Mouse (Mus musculus): ENCODE results near the gene Barhl1. TPM values are rescaled to one million over a fixed set of nuclear protein-coding genes. Genes with fewer than 3 reads are reported as not detected.

Barhl1 gene
- total and polyA plus RNA-seq, 3 experiments: 0.07 to 0.11 TPM; not detected in 1

DNA sequence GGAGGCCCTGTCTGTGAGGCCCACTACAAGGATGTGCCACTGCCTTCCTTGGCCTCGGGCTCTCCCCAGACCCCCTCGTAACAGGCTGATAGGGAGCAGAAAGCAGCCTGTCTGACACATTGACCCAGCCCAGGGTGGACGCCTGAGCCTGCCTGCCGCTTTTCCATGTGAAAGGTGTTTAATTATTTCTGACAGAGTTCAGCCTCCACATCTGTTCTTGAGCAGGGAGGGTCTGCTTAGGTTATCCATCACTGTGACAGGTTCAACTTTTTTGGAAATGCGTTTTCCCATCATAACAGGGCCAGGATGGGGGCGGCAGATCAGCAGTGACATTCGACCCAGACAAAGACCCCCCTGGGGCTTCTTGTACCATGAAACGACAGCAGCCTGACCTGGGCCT lies 36.5 kb upstream of the Barhl1 start:
- TF ChIP-seq POLR2AphosphoS5 (IDR thresholded peaks at IDR 0.05; ENCODE audit: insufficient replicate concordance, low read depth, low read length) (no peak), CTCF (IDR thresholded peaks at IDR 0.05; ENCODE audit: low read depth, low read length) (no peak), GATA1 (IDR thresholded peaks at IDR 0.05; ENCODE audit: borderline replicate concordance, low read length) (no peak), GATA2 (IDR thresholded peaks at IDR 0.05; ENCODE audit: borderline replicate concordance, low read depth, low read length) (no peak), TAL1 (conservative IDR thresholded peaks at IDR 0.05; ENCODE audit: low read depth, low read length) (no peak)
- DNase-seq (ENCODE audit: low spot score): no peak
- H3K36me3 ChIP-seq (replicated peaks): no peaks in the 10 kb centered on the region
- no peak for ATAC-seq (ENCODE audit: extremely low read depth, insufficient number of reproducible peaks, low FRiP score, poor library complexity, severe bottlenecking)
- no peak overlapping the region for H3K4me3 ChIP-seq (ENCODE audit: low read depth, low read length)
- H3K27me3 ChIP-seq (ENCODE audit: insufficient read depth, low read length): peaks cover 12% of the 10 kb centered on the region
- no peaks in the 10 kb centered on the region for H3K9me3 ChIP-seq (replicated peaks)
- no peaks in the 10 kb centered on the region for H3K4me1 ChIP-seq (ENCODE audit: insufficient read depth, low read depth, low read length)

DNA sequence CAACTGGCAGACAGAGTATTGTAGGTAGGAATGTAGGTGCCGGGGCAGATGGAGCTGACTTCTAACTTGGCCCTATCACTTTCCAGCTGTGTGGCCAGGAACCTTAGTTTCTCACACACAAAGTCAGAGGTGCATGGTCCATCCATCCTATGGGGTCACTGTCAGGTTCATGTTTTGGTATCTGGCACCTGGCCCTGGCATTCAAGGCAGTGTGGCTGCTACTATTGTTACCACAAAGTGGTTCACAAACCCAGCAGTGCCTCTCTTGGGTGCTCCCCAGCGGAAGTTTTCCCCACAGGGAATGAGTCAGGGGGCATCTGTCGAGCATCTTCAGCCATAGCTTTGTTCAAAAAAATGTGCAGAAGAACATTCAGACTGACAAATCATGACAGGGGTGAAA lies 29.8 kb upstream of the Barhl1 start:
- ATAC-seq (ENCODE audit: extremely low read depth, insufficient number of reproducible peaks, low FRiP score, poor library complexity, severe bottlenecking): no peak
- Histone ChIP-seq H3K36me3 (replicated peaks) (no peaks in the 10 kb centered on the region), H3K27me3 (ENCODE audit: insufficient read depth, low read length) (peaks cover 28% of the 10 kb centered on the region), H3K4me1 (ENCODE audit: insufficient read depth, low read depth, low read length) (no peaks in the 10 kb centered on the region), H3K4me3 (ENCODE audit: low read depth, low read length) (no peak overlapping the region), H3K9me3 (replicated peaks) (no peaks in the 10 kb centered on the region)
- TF ChIP-seq GATA2 (IDR thresholded peaks at IDR 0.05; ENCODE audit: borderline replicate concordance, low read depth, low read length): no peak
- no peak for TF ChIP-seq CTCF (IDR thresholded peaks at IDR 0.05; ENCODE audit: low read depth, low read length)
- TF ChIP-seq GATA1 (IDR thresholded peaks at IDR 0.05; ENCODE audit: borderline replicate concordance, low read length): no peak
- no peak for TF ChIP-seq TAL1 (conservative IDR thresholded peaks at IDR 0.05; ENCODE audit: low read depth, low read length)
- TF ChIP-seq POLR2AphosphoS5 (IDR thresholded peaks at IDR 0.05; ENCODE audit: insufficient replicate concordance, low read depth, low read length): no peak
- no peak for DNase-seq (ENCODE audit: low spot score)

DNA sequence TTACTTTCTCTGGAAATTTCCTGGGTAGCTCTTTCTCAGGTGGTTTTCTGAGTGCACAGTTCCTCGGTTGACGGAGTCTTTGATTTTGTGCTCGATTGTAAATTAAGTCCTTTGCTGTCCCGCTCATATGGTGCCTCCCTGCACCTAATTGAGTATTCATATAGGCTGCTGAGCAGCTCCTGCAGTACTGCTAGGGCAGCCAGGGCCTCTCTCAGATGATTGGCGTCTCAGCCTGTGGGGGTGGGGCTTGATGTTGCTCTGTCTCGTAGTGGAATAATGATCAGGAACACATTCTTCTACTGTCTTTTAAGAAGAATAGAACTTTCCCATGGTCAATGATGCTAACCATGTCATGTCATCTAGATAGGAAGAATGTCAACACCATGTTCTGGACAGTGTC lies 28.9 kb upstream of the Barhl1 start:
- no peak overlapping the region for H3K4me3 ChIP-seq (ENCODE audit: low read depth, low read length)
- peaks cover 28% of the 10 kb centered on the region for H3K27me3 ChIP-seq (ENCODE audit: insufficient read depth, low read length)
- ATAC-seq (ENCODE audit: extremely low read depth, insufficient number of reproducible peaks, low FRiP score, poor library complexity, severe bottlenecking): no peak
- no peak for DNase-seq (ENCODE audit: low spot score)
- no peaks in the 10 kb centered on the region for H3K9me3 ChIP-seq (replicated peaks)
- TF ChIP-seq TAL1 (conservative IDR thresholded peaks at IDR 0.05; ENCODE audit: low read depth, low read length) (no peak), GATA1 (IDR thresholded peaks at IDR 0.05; ENCODE audit: borderline replicate concordance, low read length) (no peak), GATA2 (IDR thresholded peaks at IDR 0.05; ENCODE audit: borderline replicate concordance, low read depth, low read length) (no peak), POLR2AphosphoS5 (IDR thresholded peaks at IDR 0.05; ENCODE audit: insufficient replicate concordance, low read depth, low read length) (no peak), CTCF (IDR thresholded peaks at IDR 0.05; ENCODE audit: low read depth, low read length) (no peak)
- no peaks in the 10 kb centered on the region for H3K4me1 ChIP-seq (ENCODE audit: insufficient read depth, low read depth, low read length)
- no peaks in the 10 kb centered on the region for H3K36me3 ChIP-seq (replicated peaks)

DNA sequence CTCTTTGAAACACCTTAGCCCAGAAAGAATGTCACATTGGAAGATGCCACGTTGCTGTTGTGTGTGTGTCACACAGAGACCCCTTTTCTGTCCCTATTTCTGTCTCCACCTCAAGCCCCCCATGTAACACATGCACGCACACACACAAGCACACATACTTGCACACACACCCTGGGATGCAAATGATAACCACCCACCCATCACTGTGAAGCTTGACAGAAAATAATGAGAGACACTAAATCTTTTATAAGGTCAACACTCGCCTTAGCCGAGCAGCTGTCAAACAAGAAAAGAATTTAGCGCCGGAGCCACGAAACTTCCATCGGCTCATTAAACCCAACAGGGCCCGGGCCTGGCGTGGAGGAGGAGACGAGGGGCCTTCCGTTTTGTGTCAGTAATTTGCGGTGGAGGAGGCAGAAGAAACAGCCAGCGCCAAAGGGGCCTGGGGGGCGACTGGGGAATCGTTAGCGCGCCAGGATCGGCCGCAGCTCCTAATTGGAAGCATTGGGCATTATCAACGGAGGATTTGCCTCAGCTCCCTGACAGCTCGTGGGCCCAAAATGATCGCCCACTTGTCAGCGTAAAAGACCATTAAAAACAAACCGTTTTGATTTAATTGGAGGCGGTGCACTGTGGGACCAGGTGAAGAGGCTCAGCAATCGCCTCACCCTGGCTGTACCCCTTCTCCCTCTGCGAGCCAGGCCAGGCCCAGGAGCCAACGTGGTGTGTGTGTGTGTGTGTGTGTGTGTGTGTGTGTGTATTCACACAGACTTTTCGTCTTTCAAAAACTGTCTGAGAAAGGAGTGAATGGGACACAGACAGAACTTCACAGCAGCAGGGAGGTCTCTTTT lies 27.4 kb upstream of the Barhl1 start:
- Histone ChIP-seq H3K36me3 (replicated peaks) (no peaks in the 10 kb centered on the region), H3K27me3 (ENCODE audit: insufficient read depth, low read length) (peaks cover 32% of the 10 kb centered on the region), H3K9me3 (replicated peaks) (no peaks in the 10 kb centered on the region), H3K4me3 (ENCODE audit: low read depth, low read length) (no peak overlapping the region), H3K4me1 (ENCODE audit: insufficient read depth, low read depth, low read length) (no peaks in the 10 kb centered on the region)
- TF ChIP-seq TAL1 (conservative IDR thresholded peaks at IDR 0.05; ENCODE audit: low read depth, low read length) (no peak), GATA2 (IDR thresholded peaks at IDR 0.05; ENCODE audit: borderline replicate concordance, low read depth, low read length) (no peak), GATA1 (IDR thresholded peaks at IDR 0.05; ENCODE audit: borderline replicate concordance, low read length) (no peak), CTCF (IDR thresholded peaks at IDR 0.05; ENCODE audit: low read depth, low read length) (no peak), POLR2AphosphoS5 (IDR thresholded peaks at IDR 0.05; ENCODE audit: insufficient replicate concordance, low read depth, low read length) (no peak)
- DNase-seq (ENCODE audit: low spot score) (no peak), ATAC-seq (ENCODE audit: extremely low read depth, insufficient number of reproducible peaks, low FRiP score, poor library complexity, severe bottlenecking) (no peak)

DNA sequence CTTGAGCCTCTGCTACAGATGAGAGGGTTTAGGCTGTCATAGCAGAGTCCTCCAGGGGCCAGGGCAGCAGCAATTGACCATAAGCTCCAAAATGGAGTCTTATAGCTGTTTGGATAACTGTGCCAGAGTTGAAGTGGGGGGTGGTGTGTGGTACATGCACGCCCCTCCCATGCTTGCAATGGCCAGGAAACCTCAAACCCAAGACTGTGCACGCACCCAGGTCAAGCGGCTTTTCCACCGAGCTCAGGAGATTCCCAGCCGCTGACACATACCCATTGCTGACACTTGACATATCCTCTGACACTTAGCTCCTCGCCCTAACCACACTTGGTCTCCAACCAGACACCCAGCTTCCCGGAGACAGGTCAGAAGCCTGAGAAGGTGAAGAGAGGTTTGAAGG lies 22.5 kb upstream of the Barhl1 start:
- ATAC-seq (ENCODE audit: extremely low read depth, insufficient number of reproducible peaks, low FRiP score, poor library complexity, severe bottlenecking) (no peak), DNase-seq (ENCODE audit: low spot score) (no peak)
- TF ChIP-seq GATA1 (IDR thresholded peaks at IDR 0.05; ENCODE audit: borderline replicate concordance, low read length) (no peak), GATA2 (IDR thresholded peaks at IDR 0.05; ENCODE audit: borderline replicate concordance, low read depth, low read length) (no peak), POLR2AphosphoS5 (IDR thresholded peaks at IDR 0.05; ENCODE audit: insufficient replicate concordance, low read depth, low read length) (no peak), CTCF (IDR thresholded peaks at IDR 0.05; ENCODE audit: low read depth, low read length) (no peak), TAL1 (conservative IDR thresholded peaks at IDR 0.05; ENCODE audit: low read depth, low read length) (no peak)
- Histone ChIP-seq H3K9me3 (replicated peaks) (no peaks in the 10 kb centered on the region), H3K4me3 (ENCODE audit: low read depth, low read length) (no peak overlapping the region), H3K27me3 (ENCODE audit: insufficient read depth, low read length) (peaks cover 10% of the 10 kb centered on the region), H3K36me3 (replicated peaks) (no peaks in the 10 kb centered on the region), H3K4me1 (ENCODE audit: insufficient read depth, low read depth, low read length) (no peaks in the 10 kb centered on the region)

DNA sequence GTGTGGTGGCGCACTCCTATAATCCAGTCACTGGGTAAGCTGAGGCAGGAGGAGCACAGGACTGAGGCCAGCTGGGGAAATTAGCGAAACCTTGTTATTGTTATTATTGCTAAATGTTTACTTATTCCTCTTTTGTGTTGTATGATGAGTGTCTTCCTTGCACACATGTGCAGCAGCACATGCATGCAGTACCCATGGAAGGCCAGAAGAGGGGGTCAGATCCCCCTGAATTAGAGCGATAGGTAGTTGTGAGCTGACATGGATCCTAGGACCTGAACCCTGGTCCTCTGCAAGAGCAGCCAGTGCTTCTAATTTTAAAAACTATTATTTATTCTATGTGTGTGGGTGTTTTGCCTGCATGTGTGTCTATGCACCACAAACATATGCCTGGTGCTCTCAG lies 14.1 kb upstream of the Barhl1 start:
- no peak for DNase-seq (ENCODE audit: low spot score)
- Histone ChIP-seq H3K9me3 (replicated peaks) (no peaks in the 10 kb centered on the region), H3K27me3 (ENCODE audit: insufficient read depth, low read length) (peaks cover 5% of the 10 kb centered on the region), H3K36me3 (replicated peaks) (no peaks in the 10 kb centered on the region), H3K4me1 (ENCODE audit: insufficient read depth, low read depth, low read length) (no peaks in the 10 kb centered on the region), H3K4me3 (ENCODE audit: low read depth, low read length) (no peak overlapping the region)
- no peak for ATAC-seq (ENCODE audit: extremely low read depth, insufficient number of reproducible peaks, low FRiP score, poor library complexity, severe bottlenecking)
- TF ChIP-seq TAL1 (conservative IDR thresholded peaks at IDR 0.05; ENCODE audit: low read depth, low read length) (no peak), POLR2AphosphoS5 (IDR thresholded peaks at IDR 0.05; ENCODE audit: insufficient replicate concordance, low read depth, low read length) (no peak), GATA2 (IDR thresholded peaks at IDR 0.05; ENCODE audit: borderline replicate concordance, low read depth, low read length) (no peak), CTCF (IDR thresholded peaks at IDR 0.05; ENCODE audit: low read depth, low read length) (no peak), GATA1 (IDR thresholded peaks at IDR 0.05; ENCODE audit: borderline replicate concordance, low read length) (no peak)
